Mouse (Mus musculus) CD4-positive, CD25-positive, alpha-beta regulatory T cell, adult 4 months (primary cell): ENCODE measurements around the gene Twsg1. TPM values are rescaled to one million over a fixed set of nuclear protein-coding genes. Genes with fewer than 3 reads are reported as not detected.
"Not testable (repeated sequence)": the region's sequence is repeated elsewhere in the genome, so short reads cannot be mapped to it uniquely, and the experiment has no call there.

Source experiments
- ATAC-seq: one replicate; pipeline ENCODE4 v1.8.0; 2017
- polyA plus RNA-seq, 2 experiments: library from polyadenylated mRNA; unstranded; fragments of 100-300 nt; shearing (Covaris generic); gene quantifications; one replicate each; pipeline ENCODE4 v1.2.1; 2017

Twsg1 gene
- polyA plus RNA-seq: 10 to 100 TPM; 27.0 to 31.0 TPM

DNA sequence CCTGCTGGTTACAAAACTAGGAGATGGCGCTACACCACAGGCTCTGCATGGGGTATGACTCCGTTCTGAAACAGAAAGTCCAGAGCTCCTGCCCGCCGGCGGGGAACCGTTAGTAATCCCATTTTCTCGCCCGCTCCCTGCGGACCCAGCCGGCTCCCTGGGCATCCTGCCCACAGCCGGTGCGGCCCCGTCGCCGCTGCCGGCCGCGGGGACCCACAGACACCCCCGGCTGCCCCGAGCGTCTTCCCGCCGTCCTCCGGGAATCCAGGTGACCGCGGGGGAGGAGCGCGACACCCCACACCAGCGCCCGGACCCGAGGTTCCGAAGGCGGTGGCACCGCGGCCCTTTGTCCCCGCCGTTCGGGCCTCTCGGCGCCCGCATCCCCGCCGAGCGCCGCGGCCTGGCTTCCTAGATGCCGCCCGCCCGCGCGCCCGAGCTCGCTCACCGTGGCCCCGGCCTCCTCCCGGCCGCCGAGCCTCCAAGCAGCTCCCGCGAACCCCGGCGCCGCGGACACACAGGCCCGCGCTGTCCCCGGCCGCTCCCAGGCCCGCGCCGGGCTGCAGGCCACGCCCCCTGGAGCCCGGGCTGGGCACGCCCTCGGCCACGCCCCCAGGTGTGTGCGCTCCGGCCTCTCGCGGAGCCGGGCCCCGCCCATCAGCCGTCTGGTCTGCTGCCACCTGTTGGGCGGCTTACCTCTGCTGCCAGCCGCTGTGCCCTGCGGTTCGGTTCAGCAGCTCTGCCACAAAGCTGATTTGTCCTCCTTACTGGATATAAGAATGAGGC lies at the start of gene Twsg1:
TSS of gene Twsg1 (minus strand) at position 605 of the 783 bp plus-strand sequence.
- ATAC-seq: peak; percentile 76

GRCm38 (mm10) chr17:65988151-65988820 lies 37.3 kb upstream of the Twsg1 start:
- no peak for ATAC-seq

- ATAC-seq: not testable (repeated sequence)
These were observed 25.7 kb upstream of the Twsg1 start for GRCm38 (mm10) chr17:65976720-65977119.

- no peak for ATAC-seq
These were observed 16.7 kb upstream of the Twsg1 start for GRCm38 (mm10) chr17:65967751-65968150.

DNA sequence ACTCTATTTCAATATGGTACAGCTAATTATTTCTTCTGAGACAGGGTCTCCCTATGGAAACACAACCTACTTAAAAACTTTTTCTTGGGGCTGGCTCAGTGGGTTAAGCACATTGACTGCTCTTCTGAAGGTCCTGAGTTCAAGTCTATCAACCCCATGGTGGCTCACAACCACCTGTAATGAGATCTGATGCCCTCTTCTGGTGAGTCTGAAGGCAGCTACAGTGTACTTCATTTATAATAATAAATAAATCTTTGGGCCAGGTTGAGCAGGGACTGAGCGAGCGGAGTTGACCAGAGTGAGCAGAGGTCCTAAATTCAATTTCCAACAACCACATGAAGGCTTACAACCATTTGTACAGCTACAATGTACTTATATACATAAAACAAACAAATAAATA lies 11.2 kb upstream of the Twsg1 start:
- ATAC-seq: no peak

GRCm38 (mm10) chr17:65961606-65962136 lies 10.6 kb upstream of the Twsg1 start:
- peak; percentile 89 for ATAC-seq

GRCm38 (mm10) chr17:65959011-65959410 lies 8.0 kb upstream of the Twsg1 start:
- no peak for ATAC-seq

DNA sequence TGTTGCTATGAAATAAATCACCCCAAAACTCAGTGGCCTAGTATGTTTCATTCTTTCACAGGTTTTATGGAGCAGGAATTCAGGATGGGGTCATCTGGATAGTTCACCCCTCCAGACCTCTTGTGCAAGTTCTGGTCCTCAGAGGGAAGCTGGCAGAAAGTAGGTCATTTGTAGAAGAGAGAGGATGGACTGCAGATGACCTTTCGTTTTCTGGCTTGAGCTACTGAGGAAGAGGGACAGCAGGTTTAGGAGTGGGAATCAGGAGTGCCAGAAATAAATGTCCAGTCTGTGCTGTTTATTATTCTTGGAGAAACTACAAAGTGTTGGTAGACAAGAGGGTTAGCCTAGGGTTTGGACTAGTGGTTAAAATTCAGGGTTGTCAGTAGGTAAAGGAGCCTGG lies 7.3 kb upstream of the Twsg1 start:
- no peak for ATAC-seq

DNA sequence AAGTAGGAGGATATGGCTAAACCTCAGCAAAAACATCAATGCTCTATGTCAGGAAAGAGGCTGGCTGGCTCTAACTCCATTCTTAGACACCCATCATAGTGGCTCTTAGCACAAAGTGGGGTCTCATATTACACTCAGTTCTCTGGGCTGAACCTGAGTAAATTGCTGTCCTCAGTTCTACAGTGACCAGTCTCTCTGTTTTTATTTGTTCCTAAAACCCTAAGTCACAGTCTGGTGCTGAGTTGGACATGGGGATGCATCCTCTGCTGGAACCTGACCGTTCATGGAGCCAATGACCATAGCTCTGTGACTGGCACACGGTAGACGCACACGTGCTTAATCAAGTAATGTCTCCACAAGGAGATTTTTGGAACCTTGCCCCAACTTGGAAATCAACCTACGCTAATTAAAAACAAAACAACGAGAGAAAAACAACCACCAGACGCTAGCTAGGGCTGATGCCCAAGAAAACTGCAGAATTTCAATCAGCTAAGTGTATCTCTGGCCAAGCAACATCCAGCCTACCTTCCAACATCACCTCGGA lies 6.8 kb upstream of the Twsg1 start:
- no peak for ATAC-seq

DNA sequence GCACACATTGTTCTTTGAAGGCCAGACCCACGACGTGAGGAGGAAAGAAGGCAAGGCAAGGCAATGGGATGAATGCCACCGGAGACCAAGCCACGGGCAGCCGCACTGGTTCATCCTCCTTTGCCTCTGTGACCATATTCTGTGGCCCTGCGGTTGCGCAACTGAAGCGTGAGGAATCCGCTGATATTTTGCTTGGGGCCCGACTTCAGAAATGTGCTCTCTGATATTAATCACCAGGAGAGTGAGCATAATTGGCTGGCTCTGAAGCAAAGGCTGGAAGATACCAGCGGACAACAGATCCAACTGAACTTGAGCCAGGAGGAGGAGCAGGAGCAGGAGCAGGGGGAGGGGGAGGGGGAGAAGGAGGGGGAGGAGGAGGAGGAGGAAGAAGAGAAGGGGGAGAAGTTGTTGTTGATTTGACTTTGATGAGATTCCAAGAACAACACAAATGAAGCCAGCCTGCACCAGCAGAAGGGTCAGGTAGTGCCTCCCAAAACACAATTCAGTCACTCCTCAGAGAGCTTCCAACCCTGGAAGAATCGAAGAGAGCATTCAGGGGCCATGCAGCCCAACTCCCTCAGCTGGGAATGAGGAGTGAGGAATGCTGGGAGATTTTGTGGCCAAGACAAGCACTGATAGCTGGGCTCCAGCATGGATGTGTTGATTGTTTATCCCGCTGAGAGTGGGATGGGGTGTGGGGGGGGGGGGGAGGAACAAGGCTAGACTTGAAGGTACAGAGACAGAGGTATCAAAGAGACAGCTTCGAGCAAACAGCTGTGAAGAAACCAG lies 6.2 kb upstream of the Twsg1 start:
- ATAC-seq: no peak

DNA sequence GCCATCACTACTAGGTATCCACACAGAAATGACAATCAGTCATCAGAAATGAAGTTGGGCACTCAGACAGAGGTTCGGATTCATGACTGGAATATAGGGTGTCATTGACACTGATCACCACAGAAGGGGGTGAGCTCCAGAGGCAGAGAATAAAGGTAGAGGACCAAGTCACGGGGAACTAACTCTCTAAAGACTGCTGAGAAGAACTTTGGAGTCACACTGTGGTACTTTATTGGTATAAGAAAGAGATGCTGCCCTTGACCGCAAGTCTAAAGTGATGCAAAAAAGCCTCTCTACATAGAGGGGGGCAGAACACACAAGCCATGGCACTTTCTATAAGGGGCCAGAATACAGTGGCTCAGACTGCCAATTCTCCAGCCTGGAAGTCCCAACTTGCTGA lies 5.1 kb upstream of the Twsg1 start:
- no peak for ATAC-seq

- peak; percentile 50 for ATAC-seq
These were observed 2.9 kb upstream of the Twsg1 start for GRCm38 (mm10) chr17:65953959-65954358.

DNA sequence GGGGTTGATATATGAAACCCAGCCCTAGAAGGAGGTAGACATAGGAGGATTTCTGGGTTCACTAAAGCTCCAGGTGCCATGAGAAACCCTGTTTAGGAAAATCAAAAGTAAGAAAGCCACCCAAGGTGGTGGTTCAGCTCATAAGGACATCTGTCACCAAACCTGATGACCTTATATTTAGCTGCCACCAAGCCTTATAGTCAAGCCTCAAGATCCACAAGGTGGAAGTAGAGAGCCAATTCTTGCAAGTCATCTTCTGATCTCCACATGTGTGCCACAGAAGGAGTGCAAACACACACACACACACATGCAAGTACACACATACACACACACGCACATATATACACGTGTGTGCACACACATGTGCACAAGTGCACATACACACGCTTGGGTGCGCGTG lies 1.1 kb upstream of the Twsg1 start:
- ATAC-seq: peak; percentile 20

GRCm38 (mm10) chr17:65950183-65950582 lies 843 bp downstream of the Twsg1 start:
- ATAC-seq: no peak

- ATAC-seq: peak; percentile 18
These were observed 3.7 kb downstream of the Twsg1 start for GRCm38 (mm10) chr17:65947307-65947706.

- ATAC-seq: no peak
These were observed 5.6 kb downstream of the Twsg1 start for GRCm38 (mm10) chr17:65945420-65945819.

- no peak for ATAC-seq
These were observed 8.6 kb downstream of the Twsg1 start for GRCm38 (mm10) chr17:65942394-65942793.

GRCm38 (mm10) chr17:65941275-65941674 lies 9.8 kb downstream of the Twsg1 start:
- no peak for ATAC-seq

- peak; percentile 25 for ATAC-seq
These were observed 10.8 kb downstream of the Twsg1 start for GRCm38 (mm10) chr17:65940221-65940620.

GRCm38 (mm10) chr17:65939461-65940192 lies 11.4 kb downstream of the Twsg1 start:
- peak; percentile 79 for ATAC-seq

- no peak for ATAC-seq
These were observed 13.4 kb downstream of the Twsg1 start for GRCm38 (mm10) chr17:65937671-65938070.

- ATAC-seq: no peak
These were observed 17.3 kb downstream of the Twsg1 start for GRCm38 (mm10) chr17:65933741-65934140.
